Mouse (Mus musculus) forebrain, embryonic 13.5 days (tissue): ENCODE results near the gene Ubxn10. TPM values are rescaled to one million over a fixed set of nuclear protein-coding genes. Genes with fewer than 3 reads are reported as not detected.

ENCODE experiments used
- ATAC-seq: fragments of 200-750 bp; cut with Nextera tagmentation; 2 replicates; pipeline ENCODE4 v1.8.0; 2017
- H3K27ac ChIP-seq: fragments of 300-500 bp; sonication (generic); 2 replicates; pipeline ENCODE4 v1.5.1; 2015; ENCODE audit warnings: inconsistent platforms, mild to moderate bottlenecking, moderate library complexity
- H3K27me3 ChIP-seq: fragments of 300-500 bp; sonication (generic); 2 replicates; pipeline ENCODE4 v1.6.1; 2015; ENCODE audit warnings: mild to moderate bottlenecking, inconsistent platforms
- H3K36me3 ChIP-seq: fragments of 300-500 bp; sonication (generic); 2 replicates; pipeline ENCODE4 v1.6.1; 2015; ENCODE audit warnings: mild to moderate bottlenecking, inconsistent platforms; ENCODE audit not compliant: poor library complexity, severe bottlenecking
- H3K4me1 ChIP-seq: fragments of 300-500 bp; sonication (generic); 2 replicates; pipeline ENCODE4 v1.6.1; 2015; ENCODE audit warnings: inconsistent platforms
- H3K4me2 ChIP-seq: fragments of 300-500 bp; sonication (generic); 2 replicates; pipeline ENCODE4 v1.6.1; 2015; ENCODE audit warnings: inconsistent platforms, mild to moderate bottlenecking, moderate library complexity
- H3K4me3 ChIP-seq: fragments of 300-500 bp; sonication (generic); 2 replicates; pipeline ENCODE4 v1.5.1; 2015; ENCODE audit warnings: mild to moderate bottlenecking, inconsistent platforms
- H3K9ac ChIP-seq: fragments of 300-500 bp; sonication (generic); 2 replicates; pipeline ENCODE4 v1.6.1; 2015; ENCODE audit warnings: mild to moderate bottlenecking, inconsistent platforms
- H3K9me3 ChIP-seq: fragments of 300-500 bp; sonication (generic); replicated peaks from 2 replicates; pipeline ENCODE4 v1.6.1; 2016; ENCODE audit warnings: inconsistent platforms
- WGBS: fragments of 180-500 bp; shearing (Covaris S2); methylation state at CpG from one replicate; pipeline ENCODE4 v1.1.7; 2015; 5-methylcytosine and 5-hydroxymethylcytosine counted together
- polyA plus RNA-seq: library from polyadenylated mRNA; unstranded; fragments of >200 nt; fragmentation: Nextera tagmentation; extraction: Ambion mirVana; gene quantifications from 2 replicates; pipeline ENCODE4 v1.2.1, GENCODE M21; 2015

The Ubxn10 gene
- polyA plus RNA-seq, 1 experiment from 2014 or later, result 2.3 TPM

DNA sequence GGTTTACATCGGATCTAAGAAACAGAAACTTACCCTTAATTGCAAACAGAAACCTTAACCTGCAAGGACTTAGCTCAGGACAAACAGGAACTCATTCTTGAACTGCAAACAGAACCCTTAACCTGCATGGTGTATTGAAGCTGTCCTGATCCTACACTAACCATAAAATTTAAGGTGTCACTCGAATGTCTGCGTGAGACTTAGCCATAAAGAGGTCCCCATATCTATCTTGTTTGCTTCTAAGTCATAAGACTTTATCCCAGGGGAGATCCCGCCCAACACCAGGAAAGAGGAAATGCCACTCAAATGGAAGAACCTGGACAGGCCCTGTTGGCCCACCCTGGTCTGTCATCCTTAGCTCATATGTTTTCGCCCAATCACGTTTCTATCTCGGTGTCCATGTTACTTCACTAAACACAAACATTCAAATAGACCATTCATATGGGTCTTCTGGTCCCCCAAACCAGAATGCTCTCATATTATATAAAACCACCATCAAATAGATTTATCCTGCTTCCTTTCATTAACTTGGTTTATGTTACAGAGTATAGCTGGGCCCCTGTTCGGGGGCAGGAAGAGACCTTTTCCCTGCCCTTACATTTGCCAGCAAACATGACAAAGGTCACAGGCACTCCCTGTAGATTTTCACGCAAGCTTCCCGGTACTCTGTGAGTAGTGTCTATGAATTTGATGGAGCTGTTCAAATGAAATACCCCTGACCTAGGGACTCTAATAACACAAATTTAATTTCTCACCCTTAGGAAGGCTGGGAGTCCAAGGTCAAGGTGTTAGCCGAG is 66.7 kb downstream of the Ubxn10 start:
- Histone ChIP-seq H3K4me2 (no peak overlapping the region), H3K36me3 (no peaks in the 10 kb centered on the region), H3K27me3 (peaks cover 31% of the 10 kb centered on the region), H3K4me1 (no peaks in the 10 kb centered on the region), H3K9ac (no peak overlapping the region), H3K27ac (no peak overlapping the region), H3K4me3 (no peak overlapping the region), H3K9me3 (no peaks in the 10 kb centered on the region)
- WGBS, result 88% methylated on average over 11 of the region's 11 CpGs
- no peak for ATAC-seq

DNA sequence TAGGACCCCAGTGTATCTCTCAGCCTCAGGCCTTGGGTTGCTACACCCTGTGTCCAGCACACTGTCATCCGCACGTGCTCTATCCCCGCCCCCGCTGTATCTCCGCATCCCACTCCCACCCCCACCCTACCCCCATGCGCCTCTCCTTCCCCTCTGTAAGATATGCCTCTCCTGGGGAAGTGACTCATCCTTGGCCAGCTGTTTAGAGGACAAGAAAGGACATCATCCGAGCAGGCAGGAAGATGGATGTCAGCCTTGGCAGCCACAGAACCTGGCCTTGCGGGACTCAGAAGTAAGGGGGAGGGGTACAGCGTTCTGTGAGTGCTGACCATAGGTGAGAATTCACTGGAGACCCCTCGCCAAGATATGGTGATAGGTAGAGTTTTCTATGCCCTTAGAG is 70.4 kb downstream of the Ubxn10 start:
- Histone ChIP-seq H3K9ac (no peak overlapping the region), H3K27ac (no peak overlapping the region), H3K4me3 (no peak overlapping the region), H3K27me3 (peaks cover 6% of the 10 kb centered on the region; the same call in 1 of the 2 replicates), H3K36me3 (no peaks in the 10 kb centered on the region), H3K4me2 (no peak overlapping the region), H3K9me3 (no peaks in the 10 kb centered on the region; the same call in 1 of the 2 replicates), H3K4me1 (0 out of 2 replicates have a peak, but pooled peaks cover 5% of the 10 kb centered on the region)
- ATAC-seq, result no peak
- 91% methylated on average over 10 of the region's 10 CpGs for whole genome bisulfite sequencing

DNA sequence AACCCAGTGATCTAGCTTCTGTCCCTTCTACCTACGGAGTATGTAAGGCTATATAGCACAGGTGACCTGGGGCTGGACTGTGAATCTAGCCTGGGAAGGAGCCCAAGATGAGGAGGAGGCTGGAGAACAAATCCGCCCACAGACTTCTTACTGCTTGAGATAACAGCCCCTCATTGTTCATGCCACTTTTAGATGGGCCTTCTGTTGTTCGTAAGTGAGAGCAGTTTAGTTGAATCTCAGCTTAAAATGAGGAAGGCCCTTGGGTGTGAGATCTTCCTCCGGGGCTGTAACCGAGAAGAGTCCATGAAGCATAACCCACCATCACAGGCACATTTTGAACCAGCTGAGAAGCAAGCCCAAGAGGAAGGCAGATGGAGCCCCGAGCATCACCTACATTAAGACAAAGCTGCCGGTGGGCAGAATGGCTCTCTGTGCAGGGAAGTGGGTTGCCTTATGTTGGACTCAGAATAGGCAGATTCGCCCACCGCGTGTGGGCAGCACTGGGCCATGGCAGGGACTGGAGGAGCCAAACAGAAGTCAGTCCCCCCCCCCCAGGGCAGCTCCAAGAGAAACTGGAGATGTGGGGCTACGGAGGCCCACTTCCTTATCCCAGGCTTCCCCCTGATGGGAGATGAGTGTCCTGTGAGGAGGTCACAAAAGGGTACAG is 76.9 kb downstream of the Ubxn10 start:
- Histone ChIP-seq H3K4me2 (no peak overlapping the region), H3K36me3 (no peaks in the 10 kb centered on the region), H3K27ac (no peak overlapping the region), H3K4me1 (0 out of 2 replicates have a peak, but pooled peaks cover 5% of the 10 kb centered on the region), H3K27me3 (peaks cover 3% of the 10 kb centered on the region; the same call in 1 of the 2 replicates), H3K9ac (no peak overlapping the region), H3K9me3 (no peaks in the 10 kb centered on the region; the same call in 1 of the 2 replicates), H3K4me3 (no peak overlapping the region)
- WGBS, result 82% methylated on average over 11 of the region's 11 CpGs
- no peak for ATAC-seq

Other genes starting within 250 kb of the Ubxn10 start
- 0.68 and 0.82 TPM in 2 replicates for gene Vwa5b1, start 101.3 kb downstream of the Ubxn10 start, polyA plus RNA-seq
- gene Pla2g2c, start 12.4 kb downstream of the Ubxn10 start, polyA plus RNA-seq, result 0.15 and 0.55 TPM in 2 replicates
- not detected in 2 replicates for gene Pla2g2f, start 20.5 kb upstream of the Ubxn10 start, polyA plus RNA-seq
- gene Pla2g2d, start 38.6 kb upstream of the Ubxn10 start, polyA plus RNA-seq, result 0.08 TPM in 1 of 2 replicates, not detected in the other
- gene Pla2g5, start 126.3 kb upstream of the Ubxn10 start, polyA plus RNA-seq, result 0.26 and 0.42 TPM in 2 replicates
- not detected in 2 replicates for gene Gm13030, start 136.8 kb upstream of the Ubxn10 start, polyA plus RNA-seq
- not detected in 2 replicates for gene Pla2g2e, start 140.8 kb upstream of the Ubxn10 start, polyA plus RNA-seq
- 2.5 and 3.6 TPM in 2 replicates for gene Otud3, start 176.8 kb upstream of the Ubxn10 start, polyA plus RNA-seq
- 0.57 TPM in 1 of 2 replicates, not detected in the other for gene Rnf186, start 229.9 kb upstream of the Ubxn10 start, polyA plus RNA-seq
- gene Tmco4, start 235.7 kb upstream of the Ubxn10 start, polyA plus RNA-seq, result 0.48 and 0.93 TPM in 2 replicates